Mouse (Mus musculus) ES-Bruce4 (cell line): ENCODE data around the gene Sall4.

Source experiments
- CTCF ChIP-seq: IDR thresholded peaks from one replicate; pipeline ENCODE4 v1.8.1; 2011; ENCODE audit warnings: low read depth, low read length
- EP300 ChIP-seq: IDR thresholded peaks from 2 replicates; pipeline ENCODE4 v1.6.1; 2011; ENCODE audit warnings: low read depth, low read length; ENCODE audit not compliant: insufficient read depth
- POLR2A ChIP-seq: IDR thresholded peaks from one replicate; pipeline ENCODE4 v1.8.1; 2011; ENCODE audit warnings: low read length; ENCODE audit not compliant: insufficient read depth

DNA sequence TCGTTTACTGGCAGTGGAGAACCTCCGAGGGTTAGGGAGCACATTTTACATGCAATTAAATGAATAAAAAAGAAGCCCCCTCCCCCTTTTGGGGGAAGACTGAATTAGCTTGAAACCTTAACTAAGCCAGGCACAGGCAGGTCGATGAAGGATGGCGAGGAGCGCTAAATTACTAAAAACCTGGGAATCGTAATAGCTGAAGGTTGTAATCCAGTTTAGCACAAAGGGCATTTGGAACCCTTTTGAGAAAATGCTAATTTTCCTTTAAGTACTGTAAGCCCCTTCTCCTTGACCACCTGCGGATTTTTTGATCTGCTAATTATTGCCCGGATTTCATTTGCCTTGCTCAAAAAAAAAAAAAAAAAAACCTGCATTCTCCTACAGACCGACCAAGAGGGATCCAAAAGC, 3.3 kb downstream of the Sall4 start:
- TF ChIP-seq EP300 (no peak), CTCF (no peak), POLR2A (no peak)
